Mouse (Mus musculus): ENCODE results near the gene Hipk2. TPM values are rescaled to one million over a fixed set of nuclear protein-coding genes. Genes with fewer than 3 reads are reported as not detected.

Gene Hipk2
- total and polyA plus RNA-seq, 3 experiments: 3.9 to 85.1 (median 14.1) TPM

DNA sequence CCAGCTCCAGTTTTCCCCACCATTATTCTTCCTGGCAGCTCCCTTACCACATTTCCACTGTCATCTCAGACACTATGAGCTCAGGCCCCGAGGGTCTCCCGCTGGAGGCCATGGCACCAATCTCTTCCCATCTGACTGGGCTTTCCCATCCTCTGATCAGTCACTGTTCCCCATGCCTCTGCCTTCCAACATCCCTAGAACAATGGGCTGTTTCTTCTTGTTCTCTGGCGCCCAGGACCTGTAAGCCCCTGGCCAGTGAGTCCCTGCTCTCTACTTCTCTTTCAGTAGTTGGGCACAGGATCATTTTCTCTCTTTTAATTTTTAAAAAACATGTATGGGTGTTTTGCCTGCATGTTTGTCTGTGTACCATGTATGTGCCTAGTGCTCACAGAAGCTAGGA, 143.3 kb downstream of the Hipk2 start:
- peaks cover 0 to 3% of the 10 kb centered on the region in 2 experiments; a peak in 1 of 4 replicates for H3K36me3 ChIP-seq (ENCODE audit: control insufficient read depth in 1 of 2, insufficient read depth in 2 of 2, low read length in 2 of 2)
- H3K79me2 ChIP-seq (ENCODE audit: control insufficient read depth, insufficient read depth, low read length, poor library complexity): no peaks in the 10 kb centered on the region
- H3K27me3 ChIP-seq (ENCODE audit: control insufficient read depth in 1 of 2, insufficient read depth in 2 of 2, low read length in 2 of 2): no peaks in the 10 kb centered on the region
- H3K4me3 ChIP-seq (ENCODE audit: control insufficient read depth in 1 of 2, insufficient read depth in 1 of 2, low read depth in 2 of 2, low read length in 2 of 2): no peak overlapping the region
- DNase-seq (ENCODE audit: low read depth, low spot score): no peak
- no peak overlapping the region for H3K9ac ChIP-seq (ENCODE audit: control insufficient read depth, low read depth, low read length, poor library complexity, severe bottlenecking)
- H3K27ac ChIP-seq (ENCODE audit: control insufficient read depth, low read depth, low read length): no peak overlapping the region
- H3K4me1 ChIP-seq (ENCODE audit: control insufficient read depth in 1 of 2, insufficient read depth in 2 of 2, low read length in 2 of 2): 0 out of 4 replicates have a peak, but pooled peaks cover 0 to 3% of the 10 kb centered on the region in 2 experiments
- H3K9me3 ChIP-seq (replicated peaks; ENCODE audit: insufficient read depth, low read length): no peaks in the 10 kb centered on the region
- no peak for TF ChIP-seq ZC3H11A (IDR thresholded peaks at IDR 0.05; ENCODE audit: low read depth, low read length)
- TF ChIP-seq TCF12 (IDR thresholded peaks at IDR 0.05; ENCODE audit: low read depth, low read length): no peak
- no peak for TF ChIP-seq RCOR1 (IDR thresholded peaks at IDR 0.05; ENCODE audit: low read depth, low read length)
- TF ChIP-seq MAX (IDR thresholded peaks at IDR 0.05; ENCODE audit: low read length): no peak
- no peak for TF ChIP-seq TBP (IDR thresholded peaks at IDR 0.05; ENCODE audit: low read depth, low read length)
- TF ChIP-seq KAT2A (conservative IDR thresholded peaks at IDR 0.05; ENCODE audit: low read depth, low read length): no peak
- TF ChIP-seq POLR2A (IDR thresholded peaks at IDR 0.05; ENCODE audit: control insufficient read depth in 1 of 2, insufficient read depth in 1 of 2, low read depth in 1 of 2, low read length in 2 of 2, poor library complexity in 1 of 2): no peak
- TF ChIP-seq MYB (IDR thresholded peaks at IDR 0.05; ENCODE audit: low read depth, low read length): no peak

DNA sequence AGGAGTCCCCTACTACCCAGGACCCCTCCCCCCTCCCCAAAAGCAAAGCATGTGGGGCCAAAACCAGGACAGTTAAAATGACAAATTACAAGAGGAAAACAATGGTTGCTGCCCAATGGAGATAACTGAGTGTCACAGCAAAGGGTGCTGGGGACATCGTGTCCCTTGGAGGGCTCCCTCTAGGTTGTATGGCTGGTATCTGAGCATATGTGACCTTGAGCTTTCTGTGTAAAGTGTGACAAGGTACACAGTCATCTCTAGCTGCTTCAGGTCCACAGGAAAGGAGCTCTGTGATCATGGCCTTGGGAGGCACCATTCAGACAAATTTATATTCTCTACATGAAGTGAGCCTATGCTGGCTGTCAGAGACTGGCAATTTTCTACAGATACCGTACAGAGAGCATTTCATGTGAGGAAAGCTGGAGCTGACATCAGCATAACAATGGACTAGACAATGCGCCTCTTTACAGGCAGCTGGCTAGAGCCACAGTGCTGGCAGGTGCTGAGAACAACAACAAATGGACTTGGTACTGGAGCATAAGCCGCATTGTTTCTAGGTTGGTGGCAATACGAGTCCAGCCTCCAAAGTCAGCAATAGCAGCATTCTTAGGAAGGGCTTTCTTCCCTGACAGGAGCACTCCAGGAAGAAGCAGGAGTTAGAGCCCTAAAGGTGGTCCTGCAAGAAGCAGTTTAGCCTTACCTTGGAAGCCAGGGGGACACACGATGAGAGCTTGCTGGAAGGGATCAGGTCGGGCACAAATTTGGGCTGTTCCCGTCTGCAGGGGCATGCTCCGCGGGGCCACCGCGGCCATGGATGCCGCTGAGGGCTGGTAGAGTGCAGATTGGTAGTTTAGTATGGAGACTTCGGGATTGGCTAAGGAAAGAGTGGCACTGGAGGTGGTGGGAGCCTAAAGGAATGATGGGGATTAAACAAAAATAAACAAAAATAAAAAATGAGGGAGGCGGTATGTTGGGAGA, 145.5 kb downstream of the Hipk2 start:
- no peak overlapping the region for H3K9ac ChIP-seq (ENCODE audit: control insufficient read depth, low read depth, low read length, poor library complexity, severe bottlenecking)
- H3K27ac ChIP-seq (ENCODE audit: control insufficient read depth, low read depth, low read length): no peak overlapping the region
- no peaks in the 10 kb centered on the region for H3K27me3 ChIP-seq (ENCODE audit: control insufficient read depth in 1 of 2, insufficient read depth in 2 of 2, low read length in 2 of 2)
- H3K36me3 ChIP-seq (ENCODE audit: control insufficient read depth in 1 of 2, insufficient read depth in 2 of 2, low read length in 2 of 2): no peaks in the 10 kb centered on the region
- H3K4me1 ChIP-seq (ENCODE audit: control insufficient read depth in 1 of 2, insufficient read depth in 2 of 2, low read length in 2 of 2): no peaks in the 10 kb centered on the region
- no peaks in the 10 kb centered on the region for H3K79me2 ChIP-seq (ENCODE audit: control insufficient read depth, insufficient read depth, low read length, poor library complexity)
- H3K4me3 ChIP-seq (ENCODE audit: control insufficient read depth in 1 of 2, insufficient read depth in 1 of 2, low read depth in 2 of 2, low read length in 2 of 2): no peak overlapping the region
- H3K9me3 ChIP-seq (replicated peaks; ENCODE audit: insufficient read depth, low read length): no peaks in the 10 kb centered on the region
- no peak for TF ChIP-seq JUND (IDR thresholded peaks at IDR 0.05; ENCODE audit: low read depth, low read length)
- TF ChIP-seq NRF1 (IDR thresholded peaks at IDR 0.05; ENCODE audit: insufficient read depth, low read depth, low read length, poor library complexity, severe bottlenecking): no peak
- no peak for TF ChIP-seq ZNF384 (IDR thresholded peaks at IDR 0.05; ENCODE audit: low read depth, low read length)
- no peak for TF ChIP-seq BHLHE40 (IDR thresholded peaks at IDR 0.05; ENCODE audit: borderline replicate concordance, low read depth, low read length)
- TF ChIP-seq MYB (IDR thresholded peaks at IDR 0.05; ENCODE audit: low read depth, low read length): no peak
- no peak for TF ChIP-seq UBTF (IDR thresholded peaks at IDR 0.05; ENCODE audit: borderline replicate concordance, insufficient read depth, low read depth, low read length)
- no peak for TF ChIP-seq E2F4 (IDR thresholded peaks at IDR 0.05; ENCODE audit: borderline replicate concordance, low read depth, low read length)
- TF ChIP-seq TBP (IDR thresholded peaks at IDR 0.05; ENCODE audit: low read depth, low read length): no peak
- DNase-seq (ENCODE audit: low read depth, low spot score): no peak
